Mouse (Mus musculus) megakaryocyte, embryonic 14.5 days (primary cell): ENCODE results near the gene Bahd1. TPM values are rescaled to one million over a fixed set of nuclear protein-coding genes. Genes with fewer than 3 reads are reported as not detected.

ENCODE experiments used
- H3K27me3 ChIP-seq: replicated peaks from 2 replicates; pipeline ENCODE3; 2012; ENCODE audit warnings: inconsistent platforms
- H3K36me3 ChIP-seq: replicated peaks from 2 replicates; pipeline ENCODE3; 2012; ENCODE audit warnings: low read length, inconsistent platforms, mixed read lengths
- H3K4me1 ChIP-seq: 2 replicates; pipeline ENCODE4 v1.6.1; 2012; ENCODE audit warnings: inconsistent platforms
- H3K4me3 ChIP-seq: replicated peaks from 2 replicates; pipeline ENCODE3; 2012; ENCODE audit warnings: moderate library complexity, mild to moderate bottlenecking, inconsistent platforms
- H3K9me3 ChIP-seq: 2 replicates; pipeline ENCODE4 v1.6.1; 2012; ENCODE audit warnings: inconsistent platforms
- FLI1 ChIP-seq: IDR thresholded peaks from 2 replicates; pipeline ENCODE4 v1.6.1; 2012; ENCODE audit warnings: low read length, inconsistent platforms, mixed read lengths
- GATA1 ChIP-seq: IDR thresholded peaks from 3 replicates; pipeline ENCODE4 v1.6.1; 2012; ENCODE audit warnings: mixed read lengths, low read length, inconsistent platforms, borderline replicate concordance
- polyA plus RNA-seq: library from polyadenylated mRNA; stranded (reverse); fragments of >175 nt; gene quantifications from 2 replicates; pipeline ENCODE4 v1.2.3, GENCODE M21; 2012; ENCODE audit warnings: low replicate concordance; ENCODE audit not compliant: insufficient read depth

Gene Bahd1
- polyA plus RNA-seq, 1 experiment: 14.8 TPM

GRCm38 (mm10) chr2:118969585-118970147 lies 69.5 kb downstream of the Bahd1 start:
- Histone ChIP-seq H3K36me3 (no peaks in the 10 kb centered on the region), H3K4me1 (peaks cover 17% of the 10 kb centered on the region), H3K27me3 (peaks cover 35% of the 10 kb centered on the region), H3K4me3 (no peak overlapping the region), H3K9me3 (no peaks in the 10 kb centered on the region)
- TF ChIP-seq GATA1 (no peak), FLI1 (no peak)

DNA sequence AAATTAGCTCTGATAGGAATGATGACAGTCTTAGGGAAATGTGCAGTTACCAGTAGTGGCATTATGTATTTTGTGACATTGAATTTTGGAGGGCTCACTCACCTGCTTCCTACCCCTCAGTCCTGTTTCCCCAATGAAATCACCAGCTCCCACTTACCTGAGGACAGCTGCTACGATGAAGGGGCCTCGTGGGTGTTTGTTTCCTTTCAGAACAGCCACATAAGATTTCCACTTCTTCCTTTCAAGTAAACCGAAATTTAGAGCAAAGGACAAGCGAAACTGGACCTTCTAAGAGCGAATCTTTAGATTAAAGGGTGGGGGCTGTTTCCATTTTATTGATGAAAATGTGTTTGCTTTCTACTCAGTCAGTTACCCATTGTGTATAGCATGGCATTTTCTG lies 71.9 kb downstream of the Bahd1 start:
- Histone ChIP-seq H3K4me1 (peaks cover 37% of the 10 kb centered on the region), H3K27me3 (peaks cover 55% of the 10 kb centered on the region), H3K4me3 (no peak overlapping the region), H3K36me3 (no peaks in the 10 kb centered on the region), H3K9me3 (no peaks in the 10 kb centered on the region)
- TF ChIP-seq GATA1 (no peak), FLI1 (no peak)

GRCm38 (mm10) chr2:118972687-118973376 lies 72.7 kb downstream of the Bahd1 start:
- peak overlapping the region; percentile 91 for H3K4me3 ChIP-seq
- no peak for TF ChIP-seq GATA1
- no peak for TF ChIP-seq FLI1
- no peaks in the 10 kb centered on the region for H3K9me3 ChIP-seq
- H3K4me1 ChIP-seq: peaks cover 39% of the 10 kb centered on the region
- H3K36me3 ChIP-seq: no peaks in the 10 kb centered on the region
- peaks cover 61% of the 10 kb centered on the region for H3K27me3 ChIP-seq

Other genes starting within 250 kb of the Bahd1 start
- gene Pak6, start 237.1 kb upstream of the Bahd1 start, polyA plus RNA-seq: 7.2 and 8.5 TPM in 2 replicates
- 0.30 and 0.55 TPM in 2 replicates for gene Ankrd63, start 196.4 kb upstream of the Bahd1 start, polyA plus RNA-seq
- 14.4 and 25.8 TPM in 2 replicates for gene Plcb2, start 171.9 kb upstream of the Bahd1 start, polyA plus RNA-seq
- 374 and 820 TPM in 2 replicates for gene Inafm2, start 154.6 kb upstream of the Bahd1 start, polyA plus RNA-seq
- 0.57 TPM in 1 of 2 replicates, not detected in the other for gene Ccdc9b, start 137.7 kb upstream of the Bahd1 start, polyA plus RNA-seq
- 17.2 and 54.9 TPM in 2 replicates for gene Phgr1, start 127.6 kb upstream of the Bahd1 start, polyA plus RNA-seq
- gene Disp2, start 120.7 kb upstream of the Bahd1 start, polyA plus RNA-seq: 0.06 TPM in 1 of 2 replicates, not detected in the other
- gene Knstrn, start 86.4 kb upstream of the Bahd1 start, polyA plus RNA-seq: 48.4 and 154 TPM in 2 replicates
- 2.1 and 3.2 TPM in 2 replicates for gene Ivd, start 38.4 kb upstream of the Bahd1 start, polyA plus RNA-seq
- gene Chst14, start 26.1 kb downstream of the Bahd1 start, polyA plus RNA-seq: 0.81 and 2.1 TPM in 2 replicates
- 11.1 and 12.4 TPM in 2 replicates for gene Ccdc32, start 129.0 kb downstream of the Bahd1 start, polyA plus RNA-seq
- gene Rpusd2, start 134.4 kb downstream of the Bahd1 start, polyA plus RNA-seq: 0.67 and 1.8 TPM in 2 replicates
- gene Knl1, start 146.7 kb downstream of the Bahd1 start, polyA plus RNA-seq: 0.47 and 1.4 TPM in 2 replicates
- 6.1 and 6.4 TPM in 2 replicates for gene Rad51, start 212.4 kb downstream of the Bahd1 start, polyA plus RNA-seq